Mouse (Mus musculus): ENCODE data around the gene Rbm10. TPM values are rescaled to one million over a fixed set of nuclear protein-coding genes. Genes with fewer than 3 reads are reported as not detected.

Gene Rbm10
- total RNA-seq, 2 experiments from 2014 or later: 49.2 to 50.0 TPM

GRCm38 (mm10) chrX:20658891-20659406 lies 41.6 kb downstream of the Rbm10 start:
- intact Hi-C loops (cut with DNase I): no loop called here
- DNase-seq (ENCODE audit: extremely low spot score in 1 of 2, low spot score in 2 of 2): no peak
- H3K4me3 ChIP-seq: peak overlapping the region; percentile 57
- no peak for TF ChIP-seq CTCF (IDR thresholded peaks at IDR 0.05)
- H3K27ac ChIP-seq: no peak overlapping the region

- Histone ChIP-seq H3K27ac (no peak overlapping the region), H3K4me3 (no peak overlapping the region; the same call in 1 of the 2 replicates)
- no peak for TF ChIP-seq CTCF (IDR thresholded peaks at IDR 0.05)
- intact Hi-C loops (cut with DNase I): loop anchor here (2.0 to 5.0 kb wide), 3 partner anchors 110 to 285 kb away; no protein-coding TSS in a partner anchor
- DNase-seq (ENCODE audit: extremely low spot score in 1 of 2, low spot score in 2 of 2): no peak
These were observed 45.0 kb downstream of the Rbm10 start for GRCm38 (mm10) chrX:20662317-20662715.

DNA sequence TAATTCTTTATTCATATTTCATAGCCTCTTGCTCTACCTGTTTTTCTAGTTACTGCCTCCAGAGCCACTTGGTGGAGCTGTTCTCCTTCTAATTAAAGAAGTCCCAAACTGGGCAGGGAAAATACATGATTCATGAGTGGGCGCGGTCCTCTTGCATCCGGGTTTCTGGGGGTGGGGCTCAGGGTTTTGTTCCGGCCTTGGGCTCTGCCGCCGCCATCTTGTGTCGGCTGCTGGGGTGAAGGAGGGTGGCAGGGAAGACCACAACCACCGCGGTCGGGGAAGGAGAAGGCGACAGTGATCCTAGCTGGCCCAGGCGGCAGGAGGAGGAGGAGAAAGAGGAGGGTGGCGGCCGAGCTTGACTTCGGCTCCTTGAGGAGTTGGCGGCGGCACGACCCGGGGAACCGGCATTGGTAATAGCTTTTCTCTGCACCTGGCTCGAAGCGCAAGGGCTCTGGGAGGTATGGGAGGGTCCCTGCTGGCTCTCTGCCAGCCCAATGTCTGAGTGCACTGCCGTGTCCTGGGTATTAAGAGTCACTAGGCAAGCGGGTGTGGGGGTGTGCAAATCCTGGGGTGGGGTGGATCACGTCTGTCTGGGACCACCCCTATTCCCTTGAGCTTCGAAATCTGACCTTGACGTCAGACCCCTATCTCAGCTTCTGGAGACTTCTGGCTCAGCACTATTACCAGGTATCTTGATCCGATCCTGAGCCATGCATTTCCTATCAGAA lies 45.6 kb downstream of the Rbm10 start:
- TF ChIP-seq CTCF (IDR thresholded peaks at IDR 0.05): peak; percentile 62
- peak overlapping the region; percentile 56 for H3K4me3 ChIP-seq
- intact Hi-C loops (cut with DNase I): loop anchor here (2.0 to 5.0 kb wide), 3 partner anchors 109 to 284 kb away; no protein-coding TSS in a partner anchor
- peak; percentile 70 to 80 for DNase-seq (ENCODE audit: extremely low spot score in 1 of 2, low spot score in 2 of 2)
- H3K27ac ChIP-seq: peak overlapping the region; percentile 60

DNA sequence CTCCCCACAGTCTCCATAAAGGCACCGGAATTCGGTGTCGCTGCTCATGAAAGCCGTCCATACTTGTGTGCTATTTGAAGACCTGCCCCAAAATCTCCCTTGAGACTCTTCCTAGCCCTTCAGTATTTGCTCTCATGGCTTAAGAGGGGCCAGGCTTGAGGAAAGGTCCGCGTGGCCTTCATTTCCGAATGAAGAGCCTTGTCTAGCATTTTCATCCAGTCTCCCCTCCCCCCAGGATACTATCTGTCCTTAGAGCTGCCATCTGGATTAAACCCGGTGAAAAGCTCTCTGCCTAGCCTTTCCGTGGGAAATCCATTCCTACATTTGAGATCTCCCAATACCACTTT lies 46.1 kb downstream of the Rbm10 start:
- H3K27ac ChIP-seq: peak overlapping the region; percentile 60
- peak overlapping the region; percentile 56 for H3K4me3 ChIP-seq
- TF ChIP-seq CTCF (IDR thresholded peaks at IDR 0.05): no peak
- no peak for DNase-seq (ENCODE audit: extremely low spot score in 1 of 2, low spot score in 2 of 2)
- intact Hi-C loops (cut with DNase I): loop anchor here (2.0 to 5.0 kb wide), 3 partner anchors 109 to 284 kb away; no protein-coding TSS in a partner anchor

DNA sequence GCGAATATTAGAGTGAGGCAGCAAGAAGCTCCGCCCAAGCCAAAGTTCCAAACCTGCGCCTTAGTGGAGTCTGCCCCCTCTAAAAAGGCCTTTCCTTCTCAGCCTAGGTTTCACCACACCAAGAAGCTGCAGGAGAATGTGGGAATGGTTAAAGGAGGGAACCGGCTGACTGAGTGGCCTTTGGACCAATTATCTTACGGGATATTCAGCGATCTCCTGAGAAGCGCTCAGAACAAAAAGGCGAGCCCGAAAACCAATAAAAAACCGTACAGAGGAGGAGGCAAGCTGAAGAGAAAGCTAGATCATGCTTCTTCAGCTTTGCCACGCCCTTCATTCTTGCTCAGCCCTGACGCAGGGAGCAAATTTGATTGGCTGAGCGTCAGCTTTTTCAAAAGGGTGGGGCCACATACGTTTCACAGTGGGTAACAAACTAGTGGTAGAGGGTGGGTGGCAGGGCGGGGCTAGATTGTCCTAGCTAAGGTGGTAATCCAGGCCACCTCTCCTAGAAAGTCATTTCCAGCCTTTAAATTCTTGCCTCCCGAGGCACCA lies 70.3 kb downstream of the Rbm10 start, which contains the start of gene Cdk16:
Gene Cdk16, plus strand, starts transcription at position 436 of the 549 bp plus-strand sequence.
- Histone ChIP-seq H3K27ac (peak within 1 kb of the TSS; percentile 97), H3K4me3 (peak within 1 kb of the TSS; percentile 74)
- DNase-seq (ENCODE audit: extremely low spot score in 1 of 2, low spot score in 2 of 2): peak; percentile 74 to 81
- no peak for TF ChIP-seq CTCF (IDR thresholded peaks at IDR 0.05)
- intact Hi-C loops (cut with DNase I): loop anchor here (2.0 kb wide), 1 partner anchor 17 kb away; no protein-coding TSS in a partner anchor

DNA sequence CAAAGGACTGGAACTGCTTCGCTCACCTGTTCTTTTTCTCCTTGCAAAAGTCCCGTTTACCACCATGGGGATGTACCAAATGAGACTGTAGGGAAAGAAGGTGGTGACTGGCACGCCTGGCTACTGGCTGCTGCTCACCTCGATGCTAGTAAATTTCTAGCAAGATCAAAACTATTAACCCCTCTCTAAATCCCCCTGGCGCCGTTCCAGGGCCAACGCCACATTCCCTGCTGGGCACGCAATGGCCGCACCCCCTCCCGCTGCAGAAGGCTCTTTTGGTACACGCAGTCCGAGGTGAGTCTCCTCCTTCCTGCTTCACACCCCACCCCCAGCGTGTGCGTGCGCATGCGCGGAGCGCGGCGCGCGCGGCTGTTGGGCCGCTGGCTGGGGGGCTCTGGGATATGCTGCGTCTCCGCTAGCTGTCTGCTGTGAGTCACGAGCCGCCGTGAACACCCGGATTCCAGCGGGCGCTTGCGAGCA lies 70.8 kb downstream of the Rbm10 start:
- Histone ChIP-seq H3K4me3 (peak overlapping the region; percentile 74), H3K27ac (peak overlapping the region; percentile 97)
- DNase-seq (ENCODE audit: extremely low spot score in 1 of 2, low spot score in 2 of 2): peak; percentile 83 to 84
- intact Hi-C loops (cut with DNase I): loop anchor here (2.0 kb wide), 1 partner anchor 17 kb away; no protein-coding TSS in a partner anchor
- TF ChIP-seq CTCF (IDR thresholded peaks at IDR 0.05): no peak

DNA sequence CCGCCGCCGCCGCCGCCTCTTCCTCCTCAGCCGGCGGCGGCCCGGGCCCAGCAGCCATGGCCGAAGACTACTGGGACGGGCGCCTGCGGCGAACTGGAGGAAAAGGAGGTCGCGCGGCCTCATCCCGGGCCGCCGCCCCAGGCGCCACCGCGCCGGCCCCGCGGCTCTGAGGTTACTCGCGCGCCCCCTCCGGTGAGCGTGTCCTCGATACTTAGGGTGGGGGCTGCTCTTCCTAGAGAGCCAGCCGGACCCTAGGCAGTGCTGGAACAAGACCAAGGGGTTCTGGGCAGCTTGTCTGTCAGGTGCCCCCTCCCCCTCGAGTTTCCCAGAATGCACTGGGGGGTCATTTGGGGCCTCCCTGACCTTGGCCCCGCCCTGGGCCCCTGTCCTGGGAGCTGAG lies 71.3 kb downstream of the Rbm10 start:
- TF ChIP-seq CTCF (IDR thresholded peaks at IDR 0.05): peak; percentile 24; the same call in 1 of the 2 replicates

DNA sequence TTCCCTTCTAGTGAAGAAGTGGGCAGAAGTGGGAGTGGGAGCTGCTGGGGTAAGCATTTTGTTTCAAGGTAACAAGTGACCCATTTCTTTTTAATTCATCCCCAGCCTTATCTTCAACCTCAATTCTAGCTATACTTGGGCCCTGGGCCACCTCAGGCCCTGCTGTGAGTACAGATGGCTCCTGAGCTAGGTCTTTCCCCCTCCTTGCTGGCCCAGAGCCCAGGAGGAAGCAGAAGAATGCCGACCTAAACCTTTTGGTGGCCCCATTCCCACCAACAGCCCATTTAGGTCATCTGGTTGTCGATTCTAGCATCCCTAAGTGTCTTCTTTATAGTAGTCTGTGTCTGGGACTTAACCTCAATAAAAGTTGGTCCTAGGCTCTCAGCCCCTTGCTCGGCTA lies 74.3 kb downstream of the Rbm10 start:
- no peak for DNase-seq (ENCODE audit: extremely low spot score in 1 of 2, low spot score in 2 of 2)
- no peak overlapping the region for H3K27ac ChIP-seq
- no peak overlapping the region for H3K4me3 ChIP-seq
- no peak for TF ChIP-seq CTCF (IDR thresholded peaks at IDR 0.05)
- intact Hi-C loops (cut with DNase I): no loop called here

More for the DNA sequence above, 71.3 kb downstream of the Rbm10 start:
- peak overlapping the region; percentile 74 for H3K4me3 ChIP-seq
- DNase-seq (ENCODE audit: extremely low spot score in 1 of 2, low spot score in 2 of 2): peak; percentile 24 to 32
- peak overlapping the region; percentile 97 for H3K27ac ChIP-seq
- intact Hi-C loops (cut with DNase I): loop anchor here (2.0 kb wide), 1 partner anchor 16 kb away; no protein-coding TSS in a partner anchor

- Histone ChIP-seq H3K4me3 (no peak overlapping the region), H3K27ac (no peak overlapping the region)
- intact Hi-C loops (cut with DNase I): no loop called here
- TF ChIP-seq CTCF (IDR thresholded peaks at IDR 0.05): no peak
- DNase-seq (ENCODE audit: extremely low spot score in 1 of 2, low spot score in 2 of 2): no peak
These were observed 75.3 kb downstream of the Rbm10 start for GRCm38 (mm10) chrX:20692616-20693015.

GRCm38 (mm10) chrX:20695842-20696241 lies 78.5 kb downstream of the Rbm10 start:
- intact Hi-C loops (cut with DNase I): no loop called here
- TF ChIP-seq CTCF (IDR thresholded peaks at IDR 0.05): no peak
- no peak overlapping the region for H3K27ac ChIP-seq
- no peak for DNase-seq (ENCODE audit: extremely low spot score in 1 of 2, low spot score in 2 of 2)
- no peak overlapping the region for H3K4me3 ChIP-seq

Other genes starting within 250 kb of the Rbm10 start
- gene Jade3, start 191.8 kb upstream of the Rbm10 start, total RNA-seq (2021): 1 to 10 TPM; 6.4 to 7.1 TPM
- gene Rgn, start 67.7 kb upstream of the Rbm10 start, total RNA-seq (2021): under 1 TPM in 1 of 2 experiments, not detected in 1; 0.35 TPM
- 100 to 1,000 TPM; 142 to 157 TPM for gene Ndufb11, start 116 bp downstream of the Rbm10 start, total RNA-seq (2021)
- gene Uba1, start 40.8 kb downstream of the Rbm10 start, total RNA-seq (2021): 100 to 1,000 TPM; 337 to 348 TPM
- 100 to 1,000 TPM; 252 to 273 TPM for gene Cdk16, start 70.5 kb downstream of the Rbm10 start, total RNA-seq (2021)
- 100 to 1,000 TPM; 103 to 106 TPM for gene Usp11, start 86.4 kb downstream of the Rbm10 start, total RNA-seq (2021)
- gene Araf, start 180.3 kb downstream of the Rbm10 start, total RNA-seq (2021): 100 to 1,000 TPM; 172 to 180 TPM